Mouse (Mus musculus) large intestine, adult 2 months (tissue): ENCODE data around the gene Trnp1. TPM values are rescaled to one million over a fixed set of nuclear protein-coding genes. Genes with fewer than 3 reads are reported as not detected.

Experiments
- polyA plus RNA-seq: library from polyadenylated mRNA; depleted of rRNA; stranded (reverse); fragments of >200 nt; gene quantifications from 2 replicates; pipeline ENCODE4 v1.2.3, GENCODE M21; 2012; rRNA removed

The Trnp1 gene
- polyA plus RNA-seq, 1 experiment, result 7.9 TPM

Other genes starting within 250 kb of the Trnp1 start
- gene Sytl1, start 235.4 kb downstream of the Trnp1 start, polyA plus RNA-seq, result 14.4 and 15.2 TPM in 2 replicates
- 91.8 and 95.3 TPM in 2 replicates for gene Tmem222, start 220.8 kb downstream of the Trnp1 start, polyA plus RNA-seq
- 41.7 and 51.0 TPM in 2 replicates for gene Wdtc1, start 145.1 kb downstream of the Trnp1 start, polyA plus RNA-seq
- gene Slc9a1, start 128.8 kb downstream of the Trnp1 start, polyA plus RNA-seq, result 32.5 and 42.8 TPM in 2 replicates
- 5.1 and 5.2 TPM in 2 replicates for gene Tent5b, start 18.4 kb downstream of the Trnp1 start, polyA plus RNA-seq
- 38.0 and 38.5 TPM in 2 replicates for gene Kdf1, start 20.4 kb upstream of the Trnp1 start, polyA plus RNA-seq
- gene Nudc, start 47.4 kb upstream of the Trnp1 start, polyA plus RNA-seq, result 34.0 and 34.5 TPM in 2 replicates
- gene Nr0b2, start 54.8 kb upstream of the Trnp1 start, polyA plus RNA-seq, result 0.19 and 1.5 TPM in 2 replicates
- 4.8 and 5.0 TPM in 2 replicates for gene Gpatch3, start 76.2 kb upstream of the Trnp1 start, polyA plus RNA-seq
- gene Gpn2, start 85.8 kb upstream of the Trnp1 start, polyA plus RNA-seq, result 36.7 and 41.4 TPM in 2 replicates
- gene Sfn, start 103.6 kb upstream of the Trnp1 start, polyA plus RNA-seq, result 211 and 298 TPM in 2 replicates
- gene Zdhhc18, start 151.6 kb upstream of the Trnp1 start, polyA plus RNA-seq, result 27.3 and 35.7 TPM in 2 replicates
- 11.2 and 11.7 TPM in 2 replicates for gene Pigv, start 174.1 kb upstream of the Trnp1 start, polyA plus RNA-seq